Mouse (Mus musculus) left cerebral cortex, postnatal 4 days (tissue): ENCODE measurements around the gene St6galnac3. TPM values are rescaled to one million over a fixed set of nuclear protein-coding genes. Genes with fewer than 3 reads are reported as not detected.
A peak's percentile ranks its signal among the peaks of the same experiment; 100 is the strongest.

Experiments
- DNase-seq: peaks from one replicate; pipeline ENCODE4 v3.0.0-alpha.2; 2022
- intact Hi-C: fragments of 180-260 bp; cut with DNase I; formaldehyde crosslinking; loops from one replicate; pipeline ENCODE4 v1.15.1; 2025
- total RNA-seq, 2 experiments: library from RNA; stranded (reverse); gene quantifications; 2 replicates each; pipeline ENCODE4 v1.2.3; 2021

Gene St6galnac3
- total RNA-seq, 2 experiments from 2014 or later, result 20.4 to 21.2 TPM

DNA sequence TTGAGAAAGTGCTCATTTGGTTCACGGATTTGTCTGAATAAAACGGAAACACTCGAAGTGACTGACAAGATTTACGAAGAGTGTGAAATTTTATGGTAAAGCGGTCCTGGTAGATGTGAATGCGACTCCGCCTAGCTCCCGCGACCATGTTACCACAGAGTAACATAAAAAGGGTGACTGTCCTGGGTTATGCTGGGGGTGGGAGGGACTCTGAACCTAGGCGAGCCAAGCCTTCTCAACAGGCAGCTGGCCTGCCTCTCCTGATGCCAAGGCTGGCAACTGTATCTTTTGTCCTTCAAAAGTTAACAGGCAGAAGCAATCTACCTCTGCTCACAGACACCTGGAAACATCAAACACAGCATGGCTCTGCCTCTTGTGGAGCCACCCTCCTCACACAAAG lies 9.8 kb upstream of the St6galnac3 start:
- intact Hi-C loops, result no loop called here
- peak; percentile 24 for DNase-seq

GRCm38 (mm10) chr3:153733364-153734159 lies 8.6 kb upstream of the St6galnac3 start:
- DNase-seq, result no peak
- intact Hi-C loops, result no loop called here

DNA sequence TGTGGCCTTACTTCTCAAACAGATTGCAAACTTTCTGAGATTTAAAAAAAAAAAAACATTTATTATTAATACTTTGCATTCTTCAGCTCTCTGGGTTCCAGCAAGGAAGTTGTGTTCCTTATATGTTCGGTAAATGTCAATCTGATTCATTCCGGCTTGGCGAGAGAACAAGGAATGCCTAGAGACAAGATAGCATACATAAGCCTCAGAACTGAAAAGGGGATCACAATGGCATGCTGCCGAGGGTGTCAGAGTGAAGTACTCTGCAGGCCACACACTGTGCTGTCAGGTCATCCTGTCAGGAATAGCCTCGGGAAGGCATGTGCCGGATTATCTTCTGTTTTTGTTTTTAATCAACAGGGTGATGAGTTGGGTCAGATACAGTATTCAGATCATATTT lies 7.8 kb upstream of the St6galnac3 start:
- intact Hi-C loops, result no loop called here
- no peak for DNase-seq

GRCm38 (mm10) chr3:153732035-153732434 lies 7.1 kb upstream of the St6galnac3 start:
- intact Hi-C loops, result no loop called here
- no peak for DNase-seq

DNA sequence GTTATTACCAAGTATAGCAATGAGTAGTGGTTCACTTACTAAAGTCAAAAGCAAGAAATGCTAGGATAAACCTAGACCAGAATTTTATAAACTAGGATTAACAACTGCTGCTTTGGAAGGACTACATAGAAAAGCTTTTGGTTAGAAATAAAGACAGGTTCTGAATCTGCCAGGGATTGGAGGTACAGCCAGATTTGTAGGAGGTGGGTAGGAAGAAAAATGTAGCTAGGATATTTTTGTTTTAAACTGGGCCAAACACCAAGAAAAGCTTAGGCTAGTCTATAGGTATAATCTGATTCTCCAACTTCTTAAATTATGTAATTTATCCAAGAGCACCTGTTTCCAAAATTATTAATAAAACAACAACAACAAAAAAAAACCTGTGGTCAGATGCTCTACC lies 3.6 kb upstream of the St6galnac3 start:
- intact Hi-C loops, result no loop called here
- no peak for DNase-seq

DNA sequence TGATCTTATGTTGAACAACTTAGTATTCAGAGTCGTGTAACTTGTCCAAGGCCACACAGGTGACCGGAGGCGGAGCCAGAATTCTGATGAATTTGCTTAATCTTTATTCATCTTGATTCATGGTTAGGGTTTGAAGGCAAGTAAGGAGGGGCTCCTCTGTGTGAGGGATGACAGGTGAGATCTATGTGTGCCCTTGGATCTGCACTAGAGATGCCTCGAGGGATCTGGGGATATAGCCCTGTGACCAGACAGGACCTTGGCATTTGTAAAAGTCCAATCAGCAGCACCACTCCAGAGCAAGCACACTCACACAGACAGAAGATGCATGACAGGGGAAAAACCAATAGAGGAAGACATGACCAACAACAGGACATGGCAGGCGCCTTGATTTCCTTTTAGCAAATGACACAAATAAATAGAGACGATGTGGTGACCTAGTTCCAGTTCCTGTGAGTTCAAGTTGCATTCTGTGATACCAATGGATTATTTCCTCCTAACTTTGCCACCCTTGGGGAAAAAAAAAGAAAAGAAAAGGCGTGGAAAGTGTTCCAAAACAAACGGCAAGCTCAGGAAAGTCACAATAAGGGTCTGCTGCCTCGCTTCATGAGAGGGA lies 1.4 kb downstream of the St6galnac3 start:
- intact Hi-C loops, result no loop called here
- no peak for DNase-seq

- intact Hi-C loops, result no loop called here
- DNase-seq, result no peak
Observed at GRCm38 (mm10) chr3:153721525-153721924, 3.4 kb downstream of the St6galnac3 start.

DNA sequence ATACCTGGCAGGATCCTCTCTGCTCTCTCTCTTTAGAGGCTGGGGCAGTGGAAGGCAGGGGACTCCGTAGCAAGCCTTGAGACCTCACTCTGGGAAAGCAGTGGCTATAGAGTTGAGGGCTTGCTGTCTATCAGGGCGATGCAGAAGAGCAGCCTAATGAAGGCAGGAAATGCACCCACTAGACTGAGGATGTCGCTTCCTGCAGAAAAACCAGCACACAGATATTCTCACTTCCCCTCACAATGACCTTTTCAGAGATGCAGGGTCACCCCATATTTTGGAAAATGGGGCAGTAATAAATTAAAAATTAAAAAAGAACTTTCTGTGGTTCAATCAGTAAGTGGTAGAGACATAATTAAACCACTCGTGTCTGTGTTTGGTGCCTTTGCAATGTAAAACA lies 4.1 kb downstream of the St6galnac3 start:
- intact Hi-C loops, result no loop called here
- no peak for DNase-seq

DNA sequence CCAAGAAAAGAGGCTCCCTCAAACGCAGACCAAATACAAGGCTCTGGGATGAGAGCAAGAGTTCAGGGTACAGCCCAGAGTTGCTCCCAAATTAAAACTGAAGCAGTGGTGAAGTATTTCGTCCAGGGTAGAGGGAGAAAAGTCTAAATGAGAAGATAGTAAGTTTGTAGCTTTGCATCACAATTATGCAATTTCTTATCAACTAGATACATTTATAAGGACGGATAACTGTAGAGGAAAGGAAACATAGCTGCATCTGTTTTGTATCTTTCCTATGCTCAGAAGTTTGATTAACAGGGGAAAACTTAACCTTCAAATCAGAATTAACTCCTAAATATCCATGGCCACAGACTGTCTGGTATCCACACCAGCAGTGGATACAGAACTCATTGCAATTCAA lies 4.7 kb downstream of the St6galnac3 start:
- intact Hi-C loops, result no loop called here
- no peak for DNase-seq

GRCm38 (mm10) chr3:153719256-153719970 lies 5.6 kb downstream of the St6galnac3 start:
- no peak for DNase-seq
- intact Hi-C loops, result no loop called here

DNA sequence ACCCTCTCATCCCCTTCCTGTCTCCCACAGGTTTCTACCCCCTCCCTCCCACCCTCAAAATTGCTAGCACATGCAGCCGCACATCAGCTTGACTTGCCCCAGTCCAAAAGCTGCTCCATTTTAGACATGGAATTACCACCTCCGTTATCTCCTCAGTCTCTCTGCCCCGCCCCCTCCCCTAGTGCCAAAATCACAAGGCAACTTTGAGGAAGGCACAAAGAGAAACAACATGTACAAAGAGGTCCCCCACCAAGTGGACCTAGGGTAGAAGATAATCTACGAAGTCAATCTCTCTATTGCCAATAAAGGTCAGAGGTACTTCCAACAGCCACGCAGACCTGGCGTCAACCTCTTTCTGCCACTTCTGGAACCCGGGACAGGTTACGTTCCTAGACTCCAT lies 6.2 kb downstream of the St6galnac3 start:
- intact Hi-C loops, result no loop called here
- no peak for DNase-seq

DNA sequence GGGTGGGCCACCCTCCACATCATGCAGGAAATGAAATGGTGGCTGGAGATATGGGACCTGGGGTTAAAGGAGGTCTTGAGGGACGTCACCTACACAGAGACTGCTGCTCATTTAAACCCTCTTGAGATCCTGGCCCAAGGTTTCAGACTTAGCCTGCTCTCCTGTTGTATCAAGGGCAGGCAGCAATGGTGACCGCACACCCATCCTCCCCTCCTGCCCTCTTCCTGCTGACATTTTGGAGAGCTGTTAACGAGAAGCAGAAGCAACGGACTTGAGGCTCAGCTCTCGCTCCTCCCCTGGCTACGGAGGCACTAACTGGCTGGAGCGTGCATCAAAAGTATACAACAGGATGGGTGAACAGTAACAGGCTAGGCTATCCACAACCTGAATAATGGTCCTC lies 7.2 kb downstream of the St6galnac3 start:
- intact Hi-C loops, result no loop called here
- no peak for DNase-seq

GRCm38 (mm10) chr3:153715646-153716045 lies 9.3 kb downstream of the St6galnac3 start:
- DNase-seq, result no peak
- intact Hi-C loops, result no loop called here

DNA sequence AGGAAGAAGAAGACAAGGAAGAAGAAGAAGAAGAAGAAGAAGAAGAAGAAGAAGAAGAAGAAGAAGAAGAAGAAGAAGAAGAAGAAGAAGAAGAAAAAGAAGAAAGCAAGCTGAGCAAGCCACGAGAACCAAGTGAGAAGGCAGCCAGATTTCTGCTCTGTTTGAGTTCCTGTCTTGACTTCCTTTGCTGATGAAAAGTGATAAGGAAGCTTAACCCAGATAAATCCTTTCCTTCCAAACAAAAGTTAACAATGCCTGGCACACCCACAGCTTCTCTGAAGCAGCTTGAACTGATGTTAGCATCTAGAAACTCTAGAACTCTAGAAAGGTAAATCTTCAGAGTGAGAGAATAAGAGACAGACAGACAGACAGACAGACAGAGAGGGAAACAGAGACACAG lies 14.4 kb downstream of the St6galnac3 start:
- intact Hi-C loops, result no loop called here
- no peak for DNase-seq

GRCm38 (mm10) chr3:153707687-153708086 lies 17.3 kb downstream of the St6galnac3 start:
- DNase-seq, result no peak
- intact Hi-C loops, result no loop called here

DNA sequence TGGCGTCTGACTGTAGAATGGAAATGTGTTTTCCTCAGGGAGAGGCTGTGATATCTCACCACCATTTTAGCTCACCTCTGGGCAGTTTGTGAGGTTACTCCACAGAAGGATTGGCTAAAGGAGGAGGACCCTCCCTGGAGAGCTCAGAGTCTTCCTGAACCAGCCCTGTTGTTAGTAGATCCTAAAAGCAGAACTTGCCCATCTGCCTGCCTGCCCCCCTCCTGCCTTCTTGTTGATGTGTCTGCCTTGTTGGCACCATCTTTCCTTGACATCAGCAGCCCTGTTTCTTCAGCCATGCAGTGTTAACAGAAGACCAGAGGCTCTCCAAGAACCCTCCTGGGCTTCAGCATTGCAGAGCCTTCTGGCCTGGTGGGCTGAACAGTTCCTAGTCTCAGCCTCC lies 18.1 kb downstream of the St6galnac3 start:
- intact Hi-C loops, result no loop called here

GRCm38 (mm10) chr3:153701752-153702740 lies 22.9 kb downstream of the St6galnac3 start:
- DNase-seq, result no peak
- intact Hi-C loops, result no loop called here

More for the DNA sequence above, 18.1 kb downstream of the St6galnac3 start:
- no peak for DNase-seq

DNA sequence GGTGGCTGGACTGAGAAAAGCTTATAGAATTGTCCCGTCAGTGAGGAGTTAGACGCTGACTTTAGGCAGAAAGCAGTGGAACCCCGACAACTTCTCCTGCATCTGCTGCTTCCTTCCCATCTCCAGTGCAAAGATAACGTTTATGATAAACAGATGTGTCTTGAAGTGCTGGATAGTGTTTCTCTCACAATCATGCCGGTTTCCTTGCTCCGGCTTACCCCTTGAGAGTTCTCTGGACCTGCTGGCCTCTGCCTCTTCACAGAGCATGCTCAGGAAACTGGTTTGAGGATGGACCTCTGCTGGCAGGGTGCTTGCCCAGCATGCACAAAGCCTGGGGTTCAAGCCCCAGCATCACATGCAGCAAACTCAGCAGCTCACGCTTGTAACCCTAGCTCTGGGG lies 23.8 kb downstream of the St6galnac3 start:
- intact Hi-C loops, result no loop called here
- no peak for DNase-seq

DNA sequence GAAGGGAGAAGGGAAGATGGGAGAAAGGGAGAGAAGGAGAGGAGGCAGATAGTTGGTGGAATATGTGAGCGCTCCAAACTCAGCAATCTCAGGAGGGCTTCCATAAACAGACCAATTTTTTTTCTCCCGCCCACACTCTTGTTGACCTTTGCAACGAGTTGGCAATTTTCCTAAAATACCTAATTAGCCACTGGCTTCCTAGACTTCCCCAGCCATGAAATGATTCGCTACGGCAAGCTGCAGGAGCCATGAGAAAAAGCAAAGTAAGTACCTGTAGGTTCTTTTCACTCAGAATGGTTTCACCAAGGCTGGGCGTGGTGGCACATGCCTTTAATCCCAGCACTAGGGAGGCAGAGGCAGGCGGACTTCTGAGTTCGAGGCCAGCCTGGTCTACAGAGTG lies 25.9 kb downstream of the St6galnac3 start:
- intact Hi-C loops, result no loop called here
- no peak for DNase-seq

GRCm38 (mm10) chr3:153692978-153693377 lies 32.0 kb downstream of the St6galnac3 start:
- intact Hi-C loops, result no loop called here
- no peak for DNase-seq
